Mouse (Mus musculus): Measurements from ENCODE around the gene Klrc1.
"Not testable (repeated sequence)": the region's sequence is repeated elsewhere in the genome, so short reads cannot be mapped to it uniquely, and the experiment has no call there.

The Klrc1 gene

DNA sequence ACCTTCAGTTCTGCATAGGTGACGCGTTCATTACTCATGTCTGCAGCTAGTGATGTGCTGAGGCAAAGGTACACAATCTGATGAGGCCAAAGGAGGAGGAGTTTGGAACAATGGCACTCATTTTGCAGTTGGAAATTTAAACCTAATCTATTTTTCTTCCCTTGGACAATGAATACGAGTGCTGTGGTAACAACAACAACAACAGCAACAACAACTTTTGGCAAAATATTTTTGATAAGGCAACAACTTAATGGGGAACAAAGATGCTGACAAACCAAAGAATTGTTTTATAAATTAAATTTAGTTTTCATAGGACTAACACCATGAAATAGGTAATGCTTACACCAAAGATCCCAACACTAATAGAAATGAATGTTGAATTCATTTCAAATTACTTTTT lies at the start of gene Klrc1:
Gene Klrc1, minus strand, starts transcription at position 101 of the 400 bp plus-strand sequence.
- DNase-seq = no peak

DNA sequence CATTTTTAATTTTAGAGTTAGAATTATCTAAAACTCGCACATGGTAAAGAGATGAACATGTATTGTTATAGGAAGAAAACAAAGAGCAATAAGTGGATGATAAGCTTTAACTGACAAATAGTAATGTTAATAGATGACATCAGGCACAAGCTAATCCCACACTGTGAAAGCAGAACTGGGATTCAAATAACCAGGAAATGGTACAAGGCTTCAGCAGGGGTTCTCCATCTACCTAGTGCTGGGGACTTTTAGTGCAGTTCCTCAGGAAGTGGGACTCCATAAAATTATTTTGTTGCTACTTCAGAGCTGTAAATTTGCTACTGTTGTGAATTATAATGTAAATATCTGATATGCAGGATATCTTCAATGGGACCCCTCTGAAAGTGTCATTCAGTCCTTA lies 48.5 kb upstream of the Klrc1 start:
- no peak for DNase-seq

DNA sequence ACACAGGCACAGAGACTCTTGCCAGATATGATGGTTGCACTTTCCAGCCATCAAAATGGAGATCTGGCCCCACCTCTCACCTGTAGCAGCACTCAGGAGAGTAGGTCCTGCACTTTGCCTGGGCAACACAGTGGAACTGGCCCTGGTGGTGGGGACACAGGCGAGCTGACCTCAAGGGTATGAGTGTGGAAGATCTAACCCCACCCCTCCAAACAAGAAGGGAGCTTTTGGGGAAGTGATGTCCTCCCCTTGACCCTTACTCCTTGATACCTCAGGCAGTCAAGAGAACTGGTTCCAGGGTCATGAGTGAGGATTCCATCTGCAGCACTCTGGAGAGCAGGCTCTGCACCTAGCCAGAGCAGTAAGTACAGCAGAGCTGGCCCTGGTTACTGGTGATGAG lies 42.6 kb upstream of the Klrc1 start:
- no peak for DNase-seq

DNA sequence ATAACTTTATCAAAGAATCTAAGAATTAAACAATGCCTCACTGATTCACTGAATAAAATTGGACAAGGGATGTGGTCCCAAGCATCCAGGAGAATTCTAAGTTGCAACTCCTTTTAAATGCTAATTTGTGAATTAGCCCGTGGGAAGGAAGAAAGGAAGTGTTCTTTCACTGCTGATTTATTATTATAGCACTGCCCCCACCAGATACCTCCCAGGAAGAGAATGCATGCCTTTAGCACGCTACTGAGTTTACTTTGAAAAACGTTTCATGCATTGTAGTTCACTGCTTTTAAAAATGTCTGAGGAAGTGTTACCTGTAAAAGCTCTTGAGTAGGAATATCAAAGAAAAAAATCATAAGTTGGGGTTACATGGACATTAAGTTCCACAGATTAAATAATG lies 41.7 kb upstream of the Klrc1 start:
- DNase-seq = no peak

- no peak for DNase-seq
Observed at GRCm38 (mm10) chr6:129717032-129717431, 38.3 kb upstream of the Klrc1 start, which contains the start of gene Klri1. Gene Klri1, minus strand, starts transcription at chr6:129717132.

DNA sequence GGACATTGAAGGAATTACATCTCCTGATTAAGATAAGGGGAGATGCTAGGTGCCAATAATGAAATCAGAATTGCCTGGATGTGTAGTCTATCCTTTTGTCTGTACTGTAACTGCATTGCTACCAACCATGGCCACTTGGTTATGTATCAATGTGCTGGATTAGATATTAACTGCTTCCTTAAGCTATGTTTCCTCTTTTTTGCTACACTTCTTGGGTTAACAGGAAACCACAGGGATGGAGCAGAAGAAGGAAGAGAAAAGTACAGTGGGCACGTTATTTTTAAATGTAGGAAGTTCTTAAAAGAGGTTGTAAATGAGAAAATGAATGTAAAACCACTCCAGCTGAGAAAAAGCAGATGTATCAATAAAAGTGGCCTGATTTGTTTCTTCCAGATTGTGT lies 34.8 kb upstream of the Klrc1 start:
- no peak for DNase-seq

DNA sequence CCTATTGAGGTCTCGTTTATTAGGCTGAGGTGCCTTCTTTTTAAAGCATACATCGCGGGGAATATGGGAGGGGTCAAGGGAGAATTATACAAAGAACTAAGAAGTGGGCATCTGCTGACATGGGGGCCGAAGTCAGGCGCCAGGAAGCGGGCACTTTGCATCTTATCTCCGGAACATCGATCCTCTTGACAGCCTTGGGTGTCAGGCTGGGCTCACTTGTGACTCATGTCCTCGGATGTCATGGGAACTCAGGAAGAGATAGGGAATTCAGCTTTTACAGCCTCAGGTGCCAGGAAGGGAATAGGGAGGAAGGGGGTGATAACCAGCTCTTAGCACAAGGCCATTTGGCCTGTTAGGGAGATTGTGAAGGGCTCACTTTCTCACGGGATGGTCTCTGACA lies 12.7 kb upstream of the Klrc1 start:
- not testable (repeated sequence) for DNase-seq

- DNase-seq = peak; percentile 2 to 16
Observed at GRCm38 (mm10) chr6:129680379-129680778, 1.6 kb upstream of the Klrc1 start.

DNA sequence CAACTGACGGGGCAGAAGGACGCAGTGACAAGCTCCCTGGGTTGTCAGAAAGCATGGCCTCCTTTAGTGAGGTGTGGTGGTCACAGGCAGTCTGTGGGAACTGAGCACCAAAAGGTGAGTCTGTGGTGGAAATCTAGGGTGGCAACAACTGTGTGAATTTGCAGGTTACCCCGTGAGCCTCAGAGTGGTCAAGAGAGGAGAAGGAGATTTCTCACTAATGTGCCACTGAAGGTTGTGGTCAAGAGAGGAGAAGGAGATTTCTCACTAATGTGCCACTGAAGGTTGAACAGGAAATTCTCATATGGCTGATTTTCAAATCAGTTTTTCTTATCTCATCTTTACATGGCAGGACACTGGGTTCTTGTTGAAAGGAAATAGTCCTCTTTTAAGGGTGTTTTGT lies 17.5 kb downstream of the Klrc1 start:
- not testable (repeated sequence) for DNase-seq

- not testable (repeated sequence) for DNase-seq
Observed at GRCm38 (mm10) chr6:129660589-129660988, 18.2 kb downstream of the Klrc1 start, which contains the start of gene Klrc2. Gene Klrc2, minus strand, starts transcription at chr6:129660689.

GRCm38 (mm10) chr6:129644054-129644453 lies 34.7 kb downstream of the Klrc1 start:
- DNase-seq = not testable (repeated sequence)

DNA sequence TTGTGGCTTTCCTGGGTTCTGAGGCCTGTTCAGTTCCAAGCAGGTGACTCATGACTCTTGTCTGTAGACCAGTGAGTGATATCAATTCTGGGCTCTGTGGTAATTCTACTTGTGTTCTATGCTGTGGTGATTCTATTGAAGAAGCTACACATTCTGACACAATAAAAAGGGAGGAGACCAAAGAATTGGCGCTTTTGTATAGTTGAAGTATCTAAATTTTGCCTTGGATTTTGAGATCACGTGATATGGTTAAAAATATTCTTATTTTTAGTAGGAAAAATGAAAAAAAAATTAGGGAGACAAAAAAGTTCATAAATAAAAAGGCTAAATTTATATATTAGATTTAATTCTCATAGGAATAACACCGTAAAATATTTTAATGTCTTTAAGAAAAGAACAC lies 35.5 kb downstream of the Klrc1 start, which contains the start of gene Klrc3:
Gene Klrc3, minus strand, starts transcription at position 101 of the 400 bp plus-strand sequence.
- DNase-seq = not testable (repeated sequence)

DNA sequence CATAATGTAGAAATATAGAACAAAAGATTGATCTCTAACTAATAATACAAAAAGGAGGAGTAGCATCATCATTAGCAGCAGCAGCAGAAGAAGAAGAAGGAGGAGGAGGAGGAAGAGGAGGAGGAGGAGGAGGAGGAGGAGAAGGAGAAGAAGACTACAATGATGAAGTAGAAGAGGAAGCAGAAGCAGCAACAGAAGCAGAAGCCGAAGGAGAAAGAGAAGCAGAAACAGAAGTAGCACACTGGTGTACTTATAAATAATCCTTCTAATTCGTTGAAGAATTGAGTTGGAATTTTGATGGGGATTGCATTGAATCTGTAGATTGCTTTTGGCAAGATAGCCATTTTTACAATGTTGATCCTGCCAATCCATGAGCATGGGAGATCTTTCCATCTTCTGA lies 47.7 kb downstream of the Klrc1 start:
- not testable (repeated sequence) for DNase-seq

- DNase-seq = no peak
Observed at GRCm38 (mm10) chr6:129623735-129624134, 55.0 kb downstream of the Klrc1 start, which contains the start of gene Klrk1. Gene Klrk1, minus strand, starts transcription at chr6:129623864.
